Mouse (Mus musculus) mature B cell (primary cell): ENCODE results near the gene Cnnm4.
"Not testable (repeated sequence)": the region's sequence is repeated elsewhere in the genome, so short reads cannot be mapped to it uniquely, and the experiment has no call there.

Experiments
- in situ Hi-C: fragments of 300-500 bp; cut with MboI; formaldehyde crosslinking; loops from 2 replicates; pipeline ENCODE4 v1.14.3; 2019

Gene Cnnm4

DNA sequence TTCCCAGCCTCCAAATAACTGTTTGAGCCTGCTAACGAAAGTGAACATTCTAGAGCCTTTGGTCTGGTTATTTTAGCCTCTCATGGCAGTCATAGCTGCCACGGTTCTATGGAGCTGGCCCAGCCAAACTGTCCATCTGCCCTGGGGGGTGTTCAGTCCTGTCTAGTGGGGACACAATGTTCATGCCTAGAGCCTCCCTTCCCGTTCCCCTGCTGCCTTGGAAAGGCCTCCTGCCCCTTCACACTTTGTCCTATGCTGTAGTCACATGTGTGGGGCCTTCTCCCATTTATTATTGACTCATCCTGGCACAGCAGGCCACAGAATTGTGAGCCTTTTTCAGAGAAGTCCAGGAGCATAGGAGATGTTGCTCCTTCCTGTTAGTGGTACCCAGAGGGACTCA, 46.8 kb downstream of the Cnnm4 start:
- in situ Hi-C loops = no loop called here

DNA sequence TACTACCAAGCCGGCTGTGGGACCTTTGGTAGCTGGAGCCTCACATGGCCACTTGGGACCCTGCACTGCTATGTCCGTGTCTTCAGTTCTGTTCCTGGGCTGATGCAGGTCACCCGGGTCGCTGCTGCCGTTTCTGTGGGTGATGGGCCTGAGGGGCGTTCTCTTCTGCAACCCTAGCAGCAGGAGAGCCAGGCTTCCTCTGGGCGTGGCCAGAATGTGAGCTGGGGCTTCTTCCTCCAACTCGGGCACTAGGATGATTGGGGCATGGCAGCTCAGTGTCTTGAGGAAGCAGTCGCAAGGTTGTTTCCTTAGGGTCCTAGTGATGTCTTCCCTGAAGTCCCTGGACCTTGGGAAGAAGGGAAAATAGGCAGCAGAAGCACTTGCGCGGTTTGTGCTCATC, 48.2 kb downstream of the Cnnm4 start:
- in situ Hi-C loops = no loop called here

DNA sequence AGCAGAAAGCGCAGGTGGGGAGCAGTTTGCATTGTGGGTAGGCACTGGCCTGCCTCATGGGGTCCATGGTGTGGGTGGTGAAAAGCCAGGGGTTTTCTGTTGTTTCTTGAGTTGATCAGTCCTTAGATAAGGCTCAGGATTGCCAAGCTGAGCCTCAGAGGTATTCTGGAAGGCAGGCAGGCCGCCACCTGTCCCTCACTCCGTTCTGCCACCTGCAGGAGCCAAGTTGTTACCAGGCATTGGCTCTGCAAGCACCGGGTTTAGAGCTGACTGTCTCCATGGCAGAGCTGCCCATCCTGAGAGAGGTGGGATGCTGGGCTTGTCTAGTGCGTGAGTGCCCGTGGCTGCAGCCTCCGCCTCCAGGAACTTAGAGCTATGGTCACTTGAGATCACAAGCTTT, 50.8 kb downstream of the Cnnm4 start:
- in situ Hi-C loops = no loop called here

DNA sequence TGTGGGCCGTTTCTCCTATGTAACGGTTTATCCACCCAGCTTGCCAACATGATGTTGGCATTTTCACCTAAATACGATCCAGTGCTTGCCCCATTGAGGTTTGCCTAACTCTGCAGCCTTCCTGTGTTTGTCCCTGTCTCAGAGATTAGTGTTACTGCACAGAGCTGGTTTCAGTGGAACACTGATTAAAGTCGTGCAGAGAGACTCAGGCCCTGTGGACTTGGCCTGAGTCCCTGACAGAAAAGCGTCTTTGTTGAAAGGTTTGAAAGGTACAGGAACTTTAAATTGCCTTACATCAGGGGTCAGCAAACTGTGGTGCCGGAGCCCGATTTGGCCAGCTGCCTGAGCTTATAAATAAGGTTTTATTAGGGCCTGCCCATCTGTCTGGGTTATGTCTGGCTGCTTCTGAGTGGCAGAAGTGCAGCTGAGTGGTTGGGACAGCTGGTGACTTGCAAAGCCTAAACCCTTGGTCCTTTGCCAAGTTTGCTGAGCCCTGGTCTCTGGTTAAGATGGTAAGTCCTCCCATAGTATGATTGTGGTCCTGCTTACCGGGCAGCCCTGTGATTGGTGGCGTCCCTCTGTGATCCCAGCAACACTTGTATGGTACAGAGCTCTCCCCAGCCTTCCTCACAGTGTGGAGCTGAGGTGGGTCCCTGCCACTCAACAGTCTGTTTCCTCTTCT, 52.1 kb downstream of the Cnnm4 start:
- in situ Hi-C loops = no loop called here

DNA sequence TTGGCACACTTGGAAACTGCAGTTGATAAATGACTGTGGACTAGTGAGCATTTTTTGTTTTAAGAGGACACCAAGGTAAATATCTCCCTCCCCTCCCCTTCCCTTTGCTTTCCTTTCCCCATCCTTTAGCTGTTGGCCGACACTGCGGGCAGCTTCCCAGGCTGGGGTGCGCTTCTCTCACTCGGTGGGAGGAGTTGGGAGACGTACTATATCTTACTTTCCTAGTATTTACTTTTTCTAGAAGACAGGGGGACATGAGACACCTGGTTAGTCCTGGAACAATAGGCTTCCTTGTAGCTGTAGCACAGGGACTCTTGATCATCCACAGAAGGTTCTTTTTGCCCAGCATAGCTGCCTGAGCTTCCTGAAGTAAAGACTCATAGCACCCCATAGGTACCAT, 52.6 kb downstream of the Cnnm4 start:
- in situ Hi-C loops = no loop called here

DNA sequence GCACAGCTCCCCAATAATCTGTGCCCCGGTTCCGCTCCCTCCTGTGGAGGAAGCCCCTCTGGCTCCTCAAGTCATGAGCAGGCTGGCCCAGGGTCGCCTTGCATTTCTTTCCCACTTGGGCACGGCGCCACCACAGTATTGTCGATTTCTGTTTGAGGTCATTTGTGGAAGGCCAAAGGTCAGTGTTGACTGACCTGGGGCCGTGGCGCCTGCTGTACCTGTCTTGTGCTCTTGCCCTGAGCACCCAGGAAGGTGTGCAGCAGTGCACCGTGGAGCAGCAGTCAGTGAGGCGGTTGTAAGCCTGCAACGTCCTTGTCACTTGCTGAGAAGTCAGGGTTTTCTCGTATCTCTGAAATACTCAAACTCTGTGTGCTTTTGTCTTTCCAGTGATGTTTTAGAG, 54.4 kb downstream of the Cnnm4 start:
- in situ Hi-C loops = no loop called here

DNA sequence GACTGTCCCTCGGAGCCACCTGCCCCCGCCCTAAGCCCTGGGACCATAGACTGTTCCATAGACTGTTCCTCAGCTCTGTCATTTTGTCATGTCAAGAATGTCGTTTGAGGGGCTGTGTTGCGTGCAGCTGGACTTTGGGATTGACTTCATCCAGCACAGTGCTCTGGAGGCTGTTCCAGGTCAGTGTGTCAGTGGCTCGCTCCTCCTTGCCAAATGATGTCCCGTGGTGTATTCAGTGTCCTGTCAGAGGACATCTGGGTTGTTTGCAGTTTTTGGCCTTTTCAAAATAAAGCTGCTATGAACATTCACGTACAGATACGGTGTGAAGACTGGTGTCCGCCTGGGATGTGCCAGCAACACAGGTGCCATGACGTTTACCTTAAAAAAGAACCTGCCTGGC, 55.5 kb downstream of the Cnnm4 start:
- in situ Hi-C loops = no loop called here

DNA sequence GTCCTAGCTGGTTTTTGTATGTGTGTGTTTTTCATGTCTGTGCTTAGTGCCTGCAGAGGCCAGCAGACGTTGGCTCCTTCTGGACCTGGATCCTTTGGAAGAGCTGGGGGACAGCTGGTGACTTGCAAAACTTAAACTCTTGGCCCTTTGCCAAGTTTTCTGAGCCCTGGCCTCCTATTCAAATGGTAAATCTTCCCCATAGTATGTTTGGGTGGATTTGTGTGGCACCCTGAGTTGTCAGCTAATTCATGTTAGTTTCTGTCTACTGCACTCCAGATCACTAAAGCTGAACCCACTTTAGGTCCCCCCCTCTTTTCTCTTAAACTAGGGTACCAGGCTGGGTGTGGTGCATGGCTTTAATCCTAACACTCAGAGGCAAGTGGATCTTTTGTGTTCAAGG, 56.9 kb downstream of the Cnnm4 start:
- in situ Hi-C loops = no loop called here

DNA sequence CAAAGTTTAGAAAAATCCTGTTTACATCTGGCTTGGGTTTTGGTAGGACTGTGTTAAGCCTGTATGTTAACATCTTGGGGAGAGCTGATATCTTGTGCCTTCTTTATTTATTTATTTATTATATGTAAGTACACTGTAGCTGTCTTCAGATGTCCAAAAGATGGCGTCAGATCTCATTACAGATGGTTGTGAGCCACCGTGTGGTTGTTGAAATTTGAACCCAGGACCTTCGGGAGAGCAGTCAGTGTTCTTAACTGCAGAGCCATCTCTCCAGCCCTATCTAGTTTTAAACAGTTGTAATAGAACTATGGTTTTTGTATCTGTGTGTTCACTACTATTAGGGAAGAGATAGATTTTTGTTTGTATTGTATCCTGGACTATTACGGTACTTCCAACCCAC, 57.9 kb downstream of the Cnnm4 start:
- in situ Hi-C loops = no loop called here

DNA sequence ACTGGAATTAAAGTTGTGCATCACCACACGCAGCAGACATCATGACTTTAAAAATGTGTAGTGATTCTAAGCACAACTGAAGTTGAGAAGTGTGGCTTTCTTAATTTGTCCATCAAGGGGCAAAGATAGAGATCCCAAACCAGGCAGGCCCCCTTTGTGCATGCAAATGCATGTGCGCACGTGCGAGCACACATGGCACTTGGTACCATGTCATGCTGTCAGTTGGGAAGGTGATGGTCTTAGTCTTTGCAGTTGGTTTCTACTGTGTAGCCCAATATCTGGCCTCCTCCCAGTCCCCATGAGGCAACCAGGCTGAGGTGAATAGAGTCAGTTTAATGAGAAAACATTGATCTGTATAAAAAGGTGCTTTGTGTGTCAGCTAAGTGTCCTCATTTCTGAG, 58.5 kb downstream of the Cnnm4 start:
- in situ Hi-C loops = no loop called here

DNA sequence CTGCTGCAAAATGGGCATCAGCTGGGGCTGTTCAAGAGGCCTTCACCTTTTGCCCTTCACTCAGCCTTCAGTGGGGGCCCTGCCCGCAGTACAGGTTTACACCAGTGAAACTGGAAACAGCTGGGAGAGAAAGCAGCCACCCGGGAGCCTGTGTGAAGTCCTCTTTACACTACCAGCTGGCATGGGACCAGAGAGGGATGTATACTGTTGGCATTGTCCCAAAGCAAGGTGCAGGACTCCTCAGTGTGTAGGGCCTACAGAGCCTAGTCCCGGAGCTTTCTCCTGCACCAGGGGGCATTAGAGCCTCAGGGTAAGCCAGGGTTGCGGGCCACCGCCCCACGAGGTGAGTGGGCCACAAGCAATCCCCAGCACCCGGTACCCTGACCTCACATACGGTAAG, 59.1 kb downstream of the Cnnm4 start:
- in situ Hi-C loops = no loop called here

DNA sequence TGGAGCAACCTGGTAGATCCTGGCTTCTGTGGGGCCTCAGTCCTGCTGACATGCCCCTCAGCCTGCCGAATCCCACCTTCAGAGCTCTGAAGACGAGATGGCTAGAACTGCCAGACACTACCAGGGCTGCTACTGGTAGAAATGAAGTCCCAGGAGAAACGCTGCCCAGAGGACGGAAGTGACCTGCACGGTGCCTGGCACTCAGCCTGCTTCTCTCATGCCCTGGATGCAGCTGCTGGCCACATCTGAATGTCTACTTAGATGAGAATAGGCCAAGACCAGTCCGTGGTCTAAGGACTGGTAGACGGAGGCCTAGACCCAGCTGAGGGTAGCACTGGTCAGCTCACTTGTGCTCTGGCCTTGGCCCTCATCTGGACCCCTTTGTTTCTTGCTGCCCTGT, 59.5 kb downstream of the Cnnm4 start:
- in situ Hi-C loops = no loop called here

DNA sequence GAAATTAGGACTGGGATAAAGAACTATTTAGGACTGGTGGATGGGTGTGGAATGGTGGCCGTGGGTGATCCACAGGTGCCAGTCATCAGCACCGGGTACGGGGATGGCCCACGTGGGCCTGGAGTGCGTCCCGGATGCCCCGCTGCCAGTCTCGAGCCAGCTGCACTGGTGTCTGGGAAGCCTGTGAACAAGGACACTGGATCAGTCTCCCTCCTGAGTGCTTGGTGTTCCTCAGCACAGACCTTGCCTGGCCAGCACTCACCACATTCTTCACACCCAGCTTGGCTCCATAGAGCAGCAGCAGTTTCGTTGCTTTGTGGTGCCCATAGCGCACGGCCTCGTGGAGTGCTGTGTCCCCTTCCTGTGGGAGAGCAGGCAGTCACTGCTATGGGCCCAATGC, 60.0 kb downstream of the Cnnm4 start:
- in situ Hi-C loops = no loop called here

DNA sequence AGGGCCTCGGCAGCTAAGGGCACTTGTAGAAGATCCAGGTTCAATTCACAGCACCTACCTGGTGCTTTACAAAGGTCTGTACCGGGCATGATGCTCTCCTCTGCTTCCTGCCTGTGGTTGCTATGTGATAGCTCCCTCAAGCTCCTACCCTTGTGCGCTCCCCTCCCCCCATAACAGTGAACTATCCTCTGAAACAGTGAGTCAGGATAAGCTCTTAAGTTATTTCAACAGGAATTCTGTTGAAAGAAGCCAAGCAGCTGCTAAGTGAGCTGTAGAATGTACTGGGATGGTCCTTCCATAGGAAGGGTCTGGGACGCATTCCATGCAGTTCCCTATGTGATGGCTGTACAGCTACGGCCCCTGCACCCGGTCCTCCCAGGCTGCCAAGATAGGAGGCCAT, 62.1 kb downstream of the Cnnm4 start:
- in situ Hi-C loops = no loop called here

DNA sequence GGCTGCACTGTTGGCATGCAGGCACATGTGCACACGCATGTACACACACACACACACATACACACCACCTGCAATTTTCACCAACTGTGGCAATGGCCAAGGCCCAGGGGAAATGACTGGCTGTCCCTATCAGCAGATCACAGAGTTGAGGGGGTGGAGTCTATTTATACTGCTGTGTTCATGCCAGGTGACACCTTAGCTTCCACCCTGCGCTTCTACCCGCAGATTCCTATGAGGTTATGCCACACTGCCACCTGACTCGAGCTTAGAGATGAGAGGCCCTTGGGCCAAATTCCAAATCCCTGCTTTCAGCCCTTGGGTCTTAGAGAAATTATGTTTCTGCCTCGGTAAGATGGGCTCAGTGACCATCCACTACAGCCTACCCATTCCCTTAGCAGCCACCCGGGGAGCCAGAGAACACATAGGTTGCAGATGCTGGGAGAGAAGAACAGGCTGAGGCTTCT, 63.2 kb downstream of the Cnnm4 start:
- in situ Hi-C loops = no loop called here

DNA sequence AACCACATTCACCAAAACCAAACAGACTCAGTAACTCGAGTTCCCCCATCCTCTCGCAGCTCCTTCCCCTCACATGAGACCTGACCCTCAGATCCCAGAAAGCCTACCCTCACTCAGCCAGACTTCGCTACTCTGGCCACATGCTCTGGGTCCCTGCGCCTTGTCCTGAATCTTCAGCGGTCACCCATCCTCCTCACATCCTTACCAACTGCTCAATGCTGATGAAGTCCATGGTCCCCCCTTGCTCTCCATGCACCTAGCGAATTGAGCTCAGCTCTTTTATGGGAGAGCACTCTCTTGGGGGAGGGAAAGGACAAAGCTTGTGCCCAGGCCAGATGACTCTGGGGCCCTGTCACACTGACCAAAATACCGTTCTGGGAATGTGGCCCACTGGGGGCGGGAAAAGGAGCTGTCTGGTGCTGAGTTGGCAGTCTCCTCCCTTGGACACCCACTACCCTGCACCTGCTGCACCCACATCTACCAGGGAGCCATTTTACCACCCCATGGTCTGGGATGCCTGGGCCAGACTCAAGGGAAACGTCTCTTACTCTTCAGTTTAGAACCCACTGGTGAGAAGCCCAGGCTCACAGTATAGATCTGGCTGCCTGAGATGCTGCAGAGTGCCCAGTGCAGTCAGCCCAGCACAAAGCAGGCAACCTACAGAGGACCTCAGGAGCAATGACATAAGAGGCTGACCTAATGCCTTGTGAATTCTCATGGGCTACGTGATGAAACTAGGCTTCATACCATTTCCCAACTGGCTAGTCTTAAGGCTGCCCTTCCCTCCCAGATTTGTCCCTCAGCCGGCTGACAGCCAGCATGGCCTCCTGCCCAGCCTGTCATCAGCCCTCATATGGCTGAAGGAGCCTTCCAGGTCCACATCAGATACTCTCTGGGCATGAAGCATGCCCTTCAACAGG, 64.3 kb downstream of the Cnnm4 start:
- in situ Hi-C loops = no loop called here

DNA sequence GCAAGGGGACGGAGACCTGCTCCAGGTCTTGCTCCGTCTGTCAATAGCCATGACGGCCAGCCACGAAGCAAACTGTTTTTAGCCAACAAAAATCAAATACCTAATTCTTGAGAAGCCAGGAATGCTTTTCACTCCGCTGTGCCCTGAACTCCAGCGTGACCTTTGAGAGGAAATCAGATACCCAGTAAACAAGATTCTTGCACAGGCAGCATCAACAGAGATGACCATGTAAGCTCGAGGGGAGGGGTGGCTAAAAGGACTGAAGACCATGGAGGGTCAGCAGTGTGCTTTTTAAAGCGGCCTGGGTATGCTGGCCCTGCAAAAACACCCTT, 64.9 kb downstream of the Cnnm4 start:
- in situ Hi-C loops = no loop called here

DNA sequence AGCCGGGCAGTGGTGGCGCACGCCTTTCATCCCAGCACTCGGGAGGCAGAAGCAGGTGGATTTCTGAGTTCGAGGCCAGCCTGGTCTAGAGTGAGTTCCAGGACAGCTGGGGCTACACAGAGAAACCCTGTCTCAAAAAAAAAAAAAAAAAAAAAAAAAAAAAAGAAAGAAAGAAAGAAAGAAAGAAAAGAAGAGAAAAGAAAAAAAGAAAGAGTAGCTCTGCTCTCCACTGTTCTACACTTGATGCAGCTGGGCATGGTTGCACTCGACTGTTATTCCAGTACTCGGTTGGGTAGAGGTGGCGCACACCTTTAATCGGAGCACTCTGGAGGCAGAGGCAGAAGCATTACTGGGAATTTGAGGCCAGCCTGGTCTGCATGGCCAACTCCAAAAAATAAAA, 65.4 kb downstream of the Cnnm4 start, which contains the start of gene Ankrd23:
Gene Ankrd23, minus strand, starts transcription at position 101 of the 400 bp plus-strand sequence.
- in situ Hi-C loops = not testable (repeated sequence)

DNA sequence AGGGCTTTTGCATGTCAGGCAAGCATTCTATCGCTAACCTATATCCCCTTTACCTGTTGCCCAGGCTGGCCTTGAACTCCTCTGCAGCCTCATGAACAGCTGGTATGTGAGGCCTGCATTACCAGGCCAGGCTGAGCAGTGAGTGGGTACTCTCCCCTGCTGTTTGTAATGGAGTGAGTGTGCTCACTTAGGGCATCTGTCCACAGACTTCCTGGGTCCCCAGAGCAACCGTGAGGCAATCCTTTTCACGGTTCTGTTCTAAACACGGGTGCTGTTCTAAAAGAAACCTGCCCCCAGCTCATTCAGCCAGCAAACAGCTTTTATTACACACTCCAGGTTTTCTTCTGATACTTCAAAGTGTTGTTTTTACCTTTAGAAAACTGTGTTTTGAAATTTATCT, 67.3 kb downstream of the Cnnm4 start:
- in situ Hi-C loops = no loop called here

DNA sequence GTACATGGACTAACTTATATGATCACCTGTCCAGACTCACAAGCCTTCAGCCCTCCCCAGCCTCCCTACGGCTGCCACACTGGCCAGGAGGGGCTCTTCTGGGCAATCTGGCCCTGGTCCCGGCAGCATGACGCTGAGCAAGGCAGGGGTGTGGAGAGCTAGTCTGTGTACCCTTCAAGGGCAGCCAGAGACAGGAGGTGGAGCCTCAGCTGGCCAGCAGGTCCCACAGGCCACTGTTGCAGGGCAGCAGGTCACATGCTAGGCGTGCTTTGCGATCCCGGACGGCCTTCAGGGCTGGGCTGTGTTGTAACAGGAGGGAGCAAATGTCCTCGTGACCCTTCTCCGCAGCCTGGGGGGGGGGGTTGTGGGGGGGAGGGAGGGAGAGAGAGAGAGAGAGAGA, 67.8 kb downstream of the Cnnm4 start, which contains the start of gene Gm42417:
Gene Gm42417, minus strand, starts transcription at position 244 of the 400 bp plus-strand sequence.
- in situ Hi-C loops = no loop called here

DNA sequence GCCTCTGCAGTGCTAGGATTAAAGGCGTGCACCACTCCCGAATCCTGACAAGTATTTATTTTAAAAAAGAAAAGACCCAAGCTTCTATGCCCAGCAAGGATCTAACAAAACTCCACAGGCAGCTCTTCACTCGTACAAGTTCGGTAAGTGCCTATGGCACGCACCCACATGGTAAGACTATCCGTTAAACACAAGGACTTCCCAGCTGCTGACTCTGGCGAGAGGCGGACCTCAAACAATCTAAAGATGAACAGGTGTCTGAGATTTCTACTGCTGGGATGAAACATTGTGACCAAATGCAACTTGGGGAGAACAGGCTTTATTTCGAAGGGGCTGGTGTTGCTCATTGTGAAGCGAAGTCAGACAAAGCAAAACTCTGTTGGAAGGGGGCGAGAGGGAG, 68.7 kb downstream of the Cnnm4 start:
- in situ Hi-C loops = no loop called here

DNA sequence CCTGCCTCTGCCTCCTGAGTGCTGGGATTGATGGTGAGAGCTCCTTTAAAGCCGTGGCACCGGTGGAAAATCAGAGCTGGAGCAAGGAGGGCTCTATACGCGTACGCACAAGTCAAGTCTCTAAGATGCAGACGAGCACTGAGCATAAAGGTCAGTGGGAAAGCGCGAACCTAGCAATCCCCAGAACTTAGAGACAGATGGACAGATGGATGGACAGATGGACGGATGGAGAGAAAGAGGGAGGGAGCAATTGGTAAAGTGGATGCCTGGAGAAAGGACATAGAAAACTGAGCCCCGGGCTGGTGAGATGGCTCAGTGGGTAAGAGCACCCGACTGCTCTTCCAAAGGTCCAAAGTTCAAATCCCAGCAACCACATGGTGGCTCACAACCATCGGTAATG, 69.4 kb downstream of the Cnnm4 start:
- in situ Hi-C loops = no loop called here

DNA sequence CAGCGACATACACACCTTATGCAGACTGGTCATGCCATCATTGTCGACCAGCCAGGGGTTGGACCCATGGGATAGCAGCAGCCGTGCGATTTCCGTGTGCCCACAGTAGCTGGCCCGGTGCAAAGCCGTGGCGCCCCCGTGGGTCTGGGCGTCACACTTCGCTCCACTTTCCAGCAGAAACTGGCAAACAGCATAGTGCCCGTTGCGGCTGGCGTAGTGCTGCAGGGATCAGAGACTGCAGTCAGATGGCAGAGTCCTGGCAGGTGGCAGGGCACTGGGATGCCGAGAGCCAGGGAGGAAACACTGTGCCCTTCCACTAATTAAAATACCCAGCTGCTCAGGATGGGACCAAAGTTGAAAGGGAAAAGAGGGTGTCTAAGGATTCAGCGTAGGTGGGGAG, 70.4 kb downstream of the Cnnm4 start:
- in situ Hi-C loops = no loop called here
